Mouse (Mus musculus) cerebellum, adult 2 months (tissue): Measurements from ENCODE around the gene 1700088E04Rik.

Experiments
- CTCF ChIP-seq: fragments of 200-500 bp; IDR thresholded peaks from 2 replicates; pipeline ENCODE4 v1.5.1; 2011; ENCODE audit warnings: low read depth, mild to moderate bottlenecking, control low read depth, low read length, moderate library complexity, borderline replicate concordance; ENCODE audit not compliant: insufficient read depth
- POLR2A ChIP-seq: fragments of 200-500 bp; IDR thresholded peaks from 2 replicates; pipeline ENCODE4 v1.6.1; 2011; ENCODE audit warnings: low read length, control low read depth, borderline replicate concordance; ENCODE audit not compliant: insufficient read depth

DNA sequence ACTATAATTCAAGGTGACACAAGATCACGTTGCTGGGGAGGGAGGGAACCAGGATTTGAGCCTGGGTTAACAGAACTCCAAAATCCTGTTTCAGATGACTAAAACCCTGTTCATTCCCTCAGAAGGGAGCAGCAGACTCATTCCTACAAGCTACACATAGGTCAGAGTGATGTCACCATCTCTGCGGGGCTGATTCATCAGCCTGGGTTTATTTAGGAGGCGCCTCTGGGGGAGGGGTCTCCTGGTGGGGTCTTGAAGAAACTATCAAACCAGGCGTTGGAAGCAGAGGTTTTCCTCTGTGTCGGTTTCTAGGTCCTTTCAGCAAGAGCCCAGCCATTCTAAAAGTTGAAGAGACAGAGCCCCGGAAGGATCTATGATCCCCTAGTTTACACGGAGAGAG lies 33.1 kb downstream of the 1700088E04Rik start:
- TF ChIP-seq CTCF: no peak
- no peak for TF ChIP-seq POLR2A
